ENCODE assay signal across 21 mouse cellular contexts in the genomic region with DNA sequence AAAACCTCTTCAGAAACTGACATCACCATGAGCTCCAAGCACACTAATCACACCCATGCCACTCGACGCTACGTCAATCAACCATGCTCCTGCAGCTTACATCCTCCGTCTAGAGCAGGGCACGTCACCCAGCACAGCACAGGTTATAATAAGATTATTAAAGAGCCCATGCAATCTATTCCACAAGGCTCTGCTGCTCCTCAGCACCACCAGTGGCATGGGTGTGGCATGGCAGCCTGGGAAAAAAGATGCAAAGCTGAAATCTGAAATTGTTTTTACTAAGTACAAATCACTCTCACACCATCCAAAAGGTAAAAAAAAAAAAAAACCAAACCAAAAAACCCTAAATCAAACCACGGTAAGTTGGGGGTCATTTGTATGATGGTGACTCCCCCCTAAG.
DNase-seq lines count a peak whose midpoint lies in the region; ATAC-seq and TF ChIP-seq lines count a peak whose summit lies in the region.
"Had no signal": no experiment of that assay in that cellular context is flagged by ENCODE, and none has a peak within 500 bp of the region (broad histone marks: within the 10 kb centered on the region; RNA-seq: fewer than 3 reads in every experiment).

No protein-coding gene starts in this region.

- DNase-seq in cerebellum, adult 2 months = no peak
- no peak for DNase-seq in cerebellum, postnatal 10 days
- no peak for DNase-seq in kidney, postnatal 0 days (ENCODE audit: low spot score)
- no peak for DNase-seq in kidney, adult 8-10 months
- DNase-seq in midbrain, postnatal 0 days (ENCODE audit: low spot score) = no peak
- DNase-seq in midbrain, embryonic 14.5 days = no peak
- no peak for DNase-seq in spleen, postnatal 4 days (ENCODE audit: low spot score in 2 of 2)
- DNase-seq in right cerebral cortex, postnatal 4 days = no peak
- DNase-seq: adrenal gland, postnatal 25 days; cerebellum, adult 11 months; cerebellum, postnatal 36 days; gastrocnemius, postnatal 36 days; kidney, adult 11 months; liver, embryonic 13.5 days; lung, adult 2 months; thymus, postnatal 14 days had no signal

- H3K36me3 ChIP-seq in kidney, postnatal 0 days (ENCODE audit: insufficient read depth, low read length) = no peaks in the 10 kb centered on the region
- no peaks in the 10 kb centered on the region for H3K36me3 ChIP-seq in midbrain, postnatal 0 days (ENCODE audit: insufficient read depth, low read length)
- no peaks in the 10 kb centered on the region for H3K36me3 ChIP-seq in midbrain, embryonic 14.5 days (ENCODE audit: control insufficient read depth, insufficient read depth, low read length)
- H3K36me3 ChIP-seq: heart, embryonic 15.5 days; liver, embryonic 13.5 days; midbrain, embryonic 10.5 days; neural tube, embryonic 15.5 days had no signal

- no peaks in the 10 kb centered on the region for H3K9me3 ChIP-seq in kidney, postnatal 0 days (replicated peaks; ENCODE audit: low read length)
- H3K9me3 ChIP-seq in midbrain, postnatal 0 days (ENCODE audit: low read length) = no peaks in the 10 kb centered on the region
- H3K9me3 ChIP-seq in midbrain, embryonic 14.5 days (ENCODE audit: control insufficient read depth, low read length) = no peaks in the 10 kb centered on the region
- H3K9me3 ChIP-seq: heart, embryonic 15.5 days; liver, embryonic 13.5 days; neural tube, embryonic 15.5 days had no signal

- 90% methylated on average over 6 of the region's 6 CpGs for WGBS in cerebellum, adult 2 months
- WGBS in kidney, postnatal 0 days = 92% methylated on average over 6 of the region's 6 CpGs
- WGBS in midbrain, postnatal 0 days = 82% methylated on average over 6 of the region's 6 CpGs
- WGBS in midbrain, embryonic 14.5 days = 82% methylated on average over 6 of the region's 6 CpGs

- H3K27me3 ChIP-seq in cerebellum, adult 2 months (ENCODE audit: control insufficient read depth, insufficient read depth, low read length) = no peaks in the 10 kb centered on the region
- no peaks in the 10 kb centered on the region for H3K27me3 ChIP-seq in kidney, postnatal 0 days (ENCODE audit: insufficient read depth, low read length)
- no peaks in the 10 kb centered on the region for H3K27me3 ChIP-seq in midbrain, postnatal 0 days (ENCODE audit: insufficient read depth, low read length)
- no peaks in the 10 kb centered on the region for H3K27me3 ChIP-seq in midbrain, embryonic 14.5 days (ENCODE audit: control insufficient read depth, insufficient read depth, low read length)
- H3K27me3 ChIP-seq: heart, embryonic 15.5 days; liver, embryonic 13.5 days; neural tube, embryonic 15.5 days had no signal

- H3K27ac ChIP-seq in cerebellum, adult 2 months (ENCODE audit: insufficient read depth, low read length) = no peak overlapping the region
- H3K27ac ChIP-seq in kidney, postnatal 0 days = no peak overlapping the region
- no peak overlapping the region for H3K27ac ChIP-seq in midbrain, postnatal 0 days (ENCODE audit: low read depth, low read length)
- H3K27ac ChIP-seq in midbrain, embryonic 14.5 days (replicated peaks; ENCODE audit: low read depth, low read length) = no peak overlapping the region
- H3K27ac ChIP-seq: forebrain, embryonic 10.5 days; heart, embryonic 15.5 days; liver, embryonic 13.5 days; macrophage; midbrain, embryonic 10.5 days; neural tube, embryonic 15.5 days had no signal

- ATAC-seq in kidney, postnatal 0 days (replicated peaks; ENCODE audit: low FRiP score, low read depth) = no peak
- ATAC-seq in midbrain, postnatal 0 days (ENCODE audit: low FRiP score) = no peak
- no peak for ATAC-seq in midbrain, embryonic 14.5 days (ENCODE audit: low FRiP score, low TSS enrichment)

- no peak overlapping the region for H3K4me3 ChIP-seq in cerebellum, adult 2 months (replicated peaks; ENCODE audit: insufficient read depth, low read depth, low read length)
- no peak overlapping the region for H3K4me3 ChIP-seq in kidney, postnatal 0 days (replicated peaks; ENCODE audit: low read depth, low read length)
- H3K4me3 ChIP-seq in midbrain, postnatal 0 days (ENCODE audit: low read depth, low read length) = no peak overlapping the region
- H3K4me3 ChIP-seq in midbrain, embryonic 14.5 days (replicated peaks; ENCODE audit: low read depth, low read length) = no peak overlapping the region
- H3K4me3 ChIP-seq: forebrain, embryonic 10.5 days; heart, embryonic 15.5 days; liver, embryonic 13.5 days; midbrain, embryonic 10.5 days; neural tube, embryonic 15.5 days had no signal

- H3K9ac ChIP-seq in kidney, postnatal 0 days (ENCODE audit: low read depth, low read length) = no peak overlapping the region
- no peak overlapping the region for H3K9ac ChIP-seq in midbrain, postnatal 0 days (replicated peaks; ENCODE audit: low read length, poor library complexity, severe bottlenecking)
- no peak overlapping the region for H3K9ac ChIP-seq in midbrain, embryonic 14.5 days (replicated peaks; ENCODE audit: low read length)
- H3K9ac ChIP-seq: heart, embryonic 15.5 days; liver, embryonic 13.5 days; neural tube, embryonic 15.5 days had no signal

- no peak overlapping the region for H3K4me2 ChIP-seq in kidney, postnatal 0 days (ENCODE audit: low read length)
- H3K4me2 ChIP-seq in midbrain, postnatal 0 days (ENCODE audit: low read depth, low read length, poor library complexity, severe bottlenecking) = no peak overlapping the region
- no peak overlapping the region for H3K4me2 ChIP-seq in midbrain, embryonic 14.5 days (ENCODE audit: low read length)
- H3K4me2 ChIP-seq: heart, embryonic 15.5 days; liver, embryonic 13.5 days; neural tube, embryonic 15.5 days had no signal

- TF ChIP-seq POLR2A in cerebellum, adult 2 months (IDR thresholded peaks at IDR 0.05; ENCODE audit: borderline replicate concordance, insufficient read depth, low read length) = no peak

- H3K4me1 ChIP-seq in cerebellum, adult 2 months (ENCODE audit: control insufficient read depth, insufficient read depth, low read length) = no peaks in the 10 kb centered on the region; the same call in 1 of the 2 replicates
- no peaks in the 10 kb centered on the region for H3K4me1 ChIP-seq in kidney, postnatal 0 days (replicated peaks; ENCODE audit: insufficient read depth, low read length)
- H3K4me1 ChIP-seq in midbrain, postnatal 0 days (ENCODE audit: insufficient read depth, low read length) = no peaks in the 10 kb centered on the region
- peaks cover 4% of the 10 kb centered on the region; the same call in 1 of the 2 replicates for H3K4me1 ChIP-seq in midbrain, embryonic 14.5 days (ENCODE audit: control insufficient read depth, insufficient read depth, low read length)
- H3K4me1 ChIP-seq: liver, embryonic 13.5 days had no signal

- TF ChIP-seq CTCF in cerebellum, adult 2 months (IDR thresholded peaks at IDR 0.05; ENCODE audit: borderline replicate concordance, insufficient read depth, low read depth, low read length) = peak; percentile 30; the same call in 1 of the 2 replicates
- peak; percentile 22; the same call in 1 of the 2 replicates for TF ChIP-seq CTCF in kidney, postnatal 0 days (IDR thresholded peaks at IDR 0.05; ENCODE audit: low read depth)
- TF ChIP-seq CTCF in midbrain, postnatal 0 days (IDR thresholded peaks at IDR 0.05) = peak; percentile 31; the same call in 1 of the 2 replicates
